Mouse (Mus musculus) frontal cortex, postnatal 25 days (tissue): ENCODE data around the gene Rpap3.
"Not testable (repeated sequence)": the region's sequence is repeated elsewhere in the genome, so short reads cannot be mapped to it uniquely, and the experiment has no call there.

ENCODE experiments used
- DNase-seq, 2 experiments: peaks; one replicate each; pipeline ENCODE4 v3.0.0; 2022; ENCODE audit warnings: low spot score in 2 of 2

Rpap3 gene

GRCm38 (mm10) chr15:97693411-97693810 is 12.2 kb downstream of the Rpap3 start:
- no peak for DNase-seq

GRCm38 (mm10) chr15:97684118-97684517 is 21.5 kb downstream of the Rpap3 start:
- DNase-seq: no peak

- no peak for DNase-seq
Observed at GRCm38 (mm10) chr15:97682053-97682452, 23.6 kb downstream of the Rpap3 start.

GRCm38 (mm10) chr15:97679991-97680681 is 25.5 kb downstream of the Rpap3 start:
- no peak for DNase-seq

GRCm38 (mm10) chr15:97677341-97677740 is 28.3 kb downstream of the Rpap3 start:
- no peak for DNase-seq

GRCm38 (mm10) chr15:97675927-97676326 is 29.7 kb downstream of the Rpap3 start:
- DNase-seq: no peak

- no peak for DNase-seq
Observed at GRCm38 (mm10) chr15:97674423-97674822, 31.2 kb downstream of the Rpap3 start.

- no peak for DNase-seq
Observed at GRCm38 (mm10) chr15:97673256-97674000, 32.2 kb downstream of the Rpap3 start.

GRCm38 (mm10) chr15:97672211-97672765 is 33.3 kb downstream of the Rpap3 start:
- peak; percentile 43 to 46 for DNase-seq

GRCm38 (mm10) chr15:97670554-97670953 is 35.1 kb downstream of the Rpap3 start:
- no peak for DNase-seq

GRCm38 (mm10) chr15:97668158-97668877 is 37.3 kb downstream of the Rpap3 start:
- DNase-seq: not testable (repeated sequence)

GRCm38 (mm10) chr15:97667437-97667836 is 38.2 kb downstream of the Rpap3 start:
- DNase-seq: peak; percentile 48 to 50

GRCm38 (mm10) chr15:97666457-97666770 is 39.2 kb downstream of the Rpap3 start:
- DNase-seq: no peak

GRCm38 (mm10) chr15:97665770-97666456 is 39.7 kb downstream of the Rpap3 start:
- no peak for DNase-seq

GRCm38 (mm10) chr15:97664981-97665668 is 40.5 kb downstream of the Rpap3 start:
- DNase-seq: no peak

- peak; percentile 46 to 54 for DNase-seq
Observed at GRCm38 (mm10) chr15:97663750-97664406, 41.7 kb downstream of the Rpap3 start.

- DNase-seq: no peak
Observed at GRCm38 (mm10) chr15:97658755-97659116, 46.9 kb downstream of the Rpap3 start.

- DNase-seq: no peak
Observed at GRCm38 (mm10) chr15:97657856-97658754, 47.5 kb downstream of the Rpap3 start.

- DNase-seq: no peak
Observed at GRCm38 (mm10) chr15:97657420-97657819, 48.2 kb downstream of the Rpap3 start.

GRCm38 (mm10) chr15:97649726-97650125 is 55.9 kb downstream of the Rpap3 start:
- no peak for DNase-seq
